Mouse (Mus musculus) ES-Bruce4 (cell line): ENCODE data around the gene B3galt2.

ENCODE experiments used
- CTCF ChIP-seq: IDR thresholded peaks from one replicate; pipeline ENCODE4 v1.8.1; 2011; ENCODE audit warnings: low read depth, low read length
- EP300 ChIP-seq: IDR thresholded peaks from 2 replicates; pipeline ENCODE4 v1.6.1; 2011; ENCODE audit warnings: low read depth, low read length; ENCODE audit not compliant: insufficient read depth
- POLR2A ChIP-seq: IDR thresholded peaks from one replicate; pipeline ENCODE4 v1.8.1; 2011; ENCODE audit warnings: low read length; ENCODE audit not compliant: insufficient read depth

DNA sequence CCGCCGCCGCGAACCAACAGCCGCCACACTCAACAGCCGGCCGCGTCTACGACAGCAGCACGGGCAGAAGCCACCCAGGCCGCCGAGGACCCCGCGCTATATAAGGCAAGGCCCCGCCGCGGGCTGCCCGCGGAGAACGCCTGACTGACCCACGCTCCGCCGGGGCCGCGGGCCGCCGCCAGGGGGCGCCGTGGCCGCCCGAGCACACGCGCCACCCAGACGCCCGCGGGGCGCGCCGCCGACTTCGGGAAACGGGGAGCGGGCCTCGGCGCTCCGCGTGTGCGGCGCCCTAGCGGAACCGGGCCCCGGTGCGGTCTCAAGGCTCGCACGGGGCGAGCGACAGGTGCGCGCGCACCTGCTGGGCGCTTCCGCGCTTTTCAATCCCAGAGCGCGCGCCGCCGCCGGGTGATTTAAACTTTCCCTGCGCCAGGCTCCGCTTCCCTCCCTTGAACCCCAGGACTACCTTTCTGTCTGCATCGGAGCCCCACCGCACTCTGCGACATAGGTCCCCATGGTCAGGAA lies 62.3 kb downstream of the B3galt2 start, which contains the start of gene Cdc73:
- TF ChIP-seq CTCF: peak; percentile 40
- no peak for TF ChIP-seq POLR2A
- TF ChIP-seq EP300: no peak
